Mouse (Mus musculus) gastrocnemius, adult 18-20 months (tissue): Measurements from ENCODE around the gene Emg1. TPM values are rescaled to one million over a fixed set of nuclear protein-coding genes. Genes with fewer than 3 reads are reported as not detected.

Experiments
- microRNA-seq: library from miRNA; unstranded; fragments of <30 nt; microRNA quantifications from one replicate; pipeline ENCODE4 v1.2.0, GENCODE M21; 2021
- total RNA-seq, 2 experiments: library from RNA; stranded (reverse); gene quantifications; 2 replicates each; pipeline ENCODE4 v1.2.3; 2021

The Emg1 gene
- total RNA-seq, 2 experiments from 2014 or later, result 58.4 to 60.4 TPM

Small RNA genes within 50 kb of the gene (microRNA-seq; reads per million reads assigned to microRNA genes)
- gene Mir141, result not detected
- gene Mir200c, result 18.4 reads per million, percentile 35 among the genes with 10 or more reads in this experiment

Other genes with a start within 250 kb of the Emg1 start
- gene Clstn3, start 247.4 kb downstream of the Emg1 start, total RNA-seq, result 1 to 10 TPM in 1 of 2 experiments, under 1 TPM in 1; 0.34 to 1.1 TPM
- gene C1rl, start 219.1 kb downstream of the Emg1 start, total RNA-seq, result under 1 TPM; 0.50 to 0.57 TPM
- gene C1ra, start 199.8 kb downstream of the Emg1 start, total RNA-seq, result 10 to 100 TPM in 1 of 2 experiments, 1 to 10 TPM in 1; 8.4 to 10.8 TPM
- 10 to 100 TPM; 16.3 to 26.1 TPM for gene C1s1, start 169.8 kb downstream of the Emg1 start, total RNA-seq
- gene C1rb, start 141.9 kb downstream of the Emg1 start, total RNA-seq, result 1 to 10 TPM in 1 of 2 experiments, under 1 TPM in 1; 0.84 to 1.4 TPM
- under 1 TPM; 0.48 to 0.76 TPM for gene C1s2, start 76.1 kb downstream of the Emg1 start, total RNA-seq
- gene Lpcat3, start 49.2 kb downstream of the Emg1 start, total RNA-seq, result 10 to 100 TPM; 14.4 to 17.8 TPM
- gene Phb2, start 158 bp upstream of the Emg1 start, total RNA-seq, result 100 to 1,000 TPM; 134 to 155 TPM
- 1 to 10 TPM in 1 of 2 experiments, under 1 TPM in 1; 0.90 to 1.1 TPM for gene Ptpn6, start 26.5 kb upstream of the Emg1 start, total RNA-seq
- gene Grcc10, start 29.2 kb upstream of the Emg1 start, total RNA-seq, result 100 to 1,000 TPM; 162 TPM
- gene Gm45234, start 43.8 kb upstream of the Emg1 start, total RNA-seq, result not detected
- 10 to 100 TPM; 44.0 to 56.4 TPM for gene Atn1, start 44.3 kb upstream of the Emg1 start, total RNA-seq
- gene Eno2, start 57.5 kb upstream of the Emg1 start, total RNA-seq, result 1 to 10 TPM in 1 of 2 experiments, under 1 TPM in 1; 0.87 to 1.2 TPM
- under 1 TPM in 1 of 2 experiments, not detected in 1; 0.31 TPM for gene Lrrc23, start 67.5 kb upstream of the Emg1 start, total RNA-seq
- 1 to 10 TPM; 2.2 to 5.3 TPM for gene Spsb2, start 96.5 kb upstream of the Emg1 start, total RNA-seq
- gene Tpi1, start 102.1 kb upstream of the Emg1 start, total RNA-seq, result 1,000 to 10,000 TPM; 2,056 to 2,236 TPM
- 10 to 100 TPM; 39.9 to 50.1 TPM for gene Usp5, start 117.3 kb upstream of the Emg1 start, total RNA-seq
- gene Cdca3, start 117.4 kb upstream of the Emg1 start, total RNA-seq, result under 1 TPM; 0.25 to 0.55 TPM
- under 1 TPM; 0.57 to 0.71 TPM for gene Gnb3, start 128.1 kb upstream of the Emg1 start, total RNA-seq
- 1 to 10 TPM; 3.5 to 4.9 TPM for gene P3h3, start 145.6 kb upstream of the Emg1 start, total RNA-seq
- under 1 TPM; 0.09 to 0.21 TPM for gene Gpr162, start 151.8 kb upstream of the Emg1 start, total RNA-seq
- under 1 TPM; 0.38 to 0.41 TPM for gene Cd4, start 176.0 kb upstream of the Emg1 start, total RNA-seq
- under 1 TPM in 1 of 2 experiments, not detected in 1; 0.12 TPM for gene Lag3, start 199.5 kb upstream of the Emg1 start, total RNA-seq
- 100 to 1,000 TPM in 1 of 2 experiments, 10 to 100 TPM in 1; 64.3 to 105 TPM for gene Ptms, start 207.9 kb upstream of the Emg1 start, total RNA-seq
- gene Mlf2, start 219.2 kb upstream of the Emg1 start, total RNA-seq, result 100 to 1,000 TPM; 196 to 205 TPM